Mouse (Mus musculus) heart, embryonic 13.5 days (tissue): ENCODE measurements around the gene Stmnd1. TPM values are rescaled to one million over a fixed set of nuclear protein-coding genes. Genes with fewer than 3 reads are reported as not detected.
"Not testable (repeated sequence)": the region's sequence is repeated elsewhere in the genome, so short reads cannot be mapped to it uniquely, and the experiment has no call there.

ENCODE experiments used
- ATAC-seq: fragments of 200-750 bp; cut with Nextera tagmentation; 2 replicates; pipeline ENCODE4 v1.8.0; 2017; ENCODE audit warnings: moderate TSS enrichment; ENCODE audit not compliant: insufficient number of reproducible peaks, low FRiP score, low TSS enrichment; ENCODE audit errors: extremely low read depth
- H3K27ac ChIP-seq: fragments of 300-500 bp; sonication (generic); replicated peaks from 2 replicates; pipeline ENCODE4 v1.5.1; 2015; ENCODE audit warnings: moderate library complexity, mild to moderate bottlenecking, inconsistent platforms
- H3K27me3 ChIP-seq: fragments of 300-500 bp; sonication (generic); replicated peaks from 2 replicates; pipeline ENCODE4 v1.6.1; 2015; ENCODE audit warnings: mild to moderate bottlenecking, inconsistent platforms
- H3K36me3 ChIP-seq: fragments of 300-500 bp; sonication (generic); 2 replicates; pipeline ENCODE4 v1.6.1; 2015; ENCODE audit warnings: mild to moderate bottlenecking, inconsistent platforms
- H3K4me1 ChIP-seq: fragments of 300-500 bp; sonication (generic); 2 replicates; pipeline ENCODE4 v1.6.1; 2015; ENCODE audit warnings: inconsistent platforms
- H3K4me2 ChIP-seq: fragments of 300-500 bp; sonication (generic); 2 replicates; pipeline ENCODE4 v1.6.1; 2015; ENCODE audit warnings: inconsistent platforms, mild to moderate bottlenecking, moderate library complexity
- H3K4me3 ChIP-seq: fragments of 300-500 bp; sonication (generic); 2 replicates; pipeline ENCODE4 v1.5.1; 2015; ENCODE audit warnings: moderate library complexity, mild to moderate bottlenecking, inconsistent platforms
- H3K9ac ChIP-seq: fragments of 300-500 bp; sonication (generic); 2 replicates; pipeline ENCODE4 v1.6.1; 2015; ENCODE audit warnings: inconsistent platforms, mild to moderate bottlenecking, moderate library complexity
- H3K9me3 ChIP-seq: fragments of 300-500 bp; sonication (generic); 2 replicates; pipeline ENCODE4 v1.6.1; 2016; ENCODE audit warnings: inconsistent platforms
- WGBS: fragments of 180-500 bp; shearing (Covaris S2); methylation state at CpG from one replicate; pipeline ENCODE4 v1.1.7; 2015; ENCODE audit warnings: mixed read lengths; 5-methylcytosine and 5-hydroxymethylcytosine counted together
- polyA plus RNA-seq: library from polyadenylated mRNA; unstranded; fragments of >200 nt; fragmentation: Nextera tagmentation; extraction: Ambion mirVana; gene quantifications from 2 replicates; pipeline ENCODE4 v1.2.1, GENCODE M21; 2015

The Stmnd1 gene
- 0.14 and 0.17 TPM in 2 replicates for polyA plus RNA-seq

DNA sequence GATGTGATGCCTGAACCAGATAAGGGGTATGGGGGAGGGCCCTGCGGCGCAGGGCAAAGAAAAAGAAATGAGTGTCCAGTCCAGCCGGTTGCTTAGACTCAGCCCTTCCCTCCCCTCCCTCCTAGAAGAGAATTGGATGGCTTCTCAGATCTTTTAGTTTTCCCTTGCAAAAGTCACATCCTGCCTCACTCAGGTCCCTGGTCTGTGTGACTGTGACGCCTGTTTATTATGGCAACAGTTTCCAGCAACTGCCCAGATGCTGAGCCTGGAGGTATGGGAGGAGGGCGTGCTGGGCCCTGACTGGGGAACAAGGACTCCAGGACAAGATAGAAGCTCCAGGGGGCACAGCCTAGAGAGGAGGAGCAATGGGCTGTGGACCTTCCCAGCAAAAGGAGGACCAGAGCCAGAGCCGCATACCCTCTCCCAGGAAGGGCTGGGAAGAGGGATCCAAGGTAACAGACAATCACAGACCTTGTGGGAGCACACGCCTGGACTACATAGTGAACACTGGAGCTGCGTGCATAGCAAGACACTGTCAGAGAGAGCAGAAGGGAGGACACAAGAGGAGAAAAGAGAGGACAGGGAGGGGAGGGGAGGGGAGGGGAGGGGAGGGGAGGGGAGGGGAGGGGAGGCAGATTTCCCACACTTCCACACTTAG, at the start of gene Stmnd1:
Stmnd1 (plus strand) TSS at position 269 of the 658 bp plus-strand sequence.
- Histone ChIP-seq H3K9ac (peak within 1 kb of the TSS; percentile 69), H3K4me2 (peak within 1 kb of the TSS; percentile 67), H3K27ac (peak within 1 kb of the TSS; percentile 26), H3K36me3 (no peaks in the 10 kb centered on the region), H3K27me3 (no peaks in the 10 kb centered on the region), H3K9me3 (no peaks in the 10 kb centered on the region), H3K4me1 (peaks cover 27% of the 10 kb centered on the region), H3K4me3 (peak within 1 kb of the TSS; percentile 41)
- ATAC-seq = no peak
- 7% methylated on average over 7 of the region's 8 CpGs for WGBS

DNA sequence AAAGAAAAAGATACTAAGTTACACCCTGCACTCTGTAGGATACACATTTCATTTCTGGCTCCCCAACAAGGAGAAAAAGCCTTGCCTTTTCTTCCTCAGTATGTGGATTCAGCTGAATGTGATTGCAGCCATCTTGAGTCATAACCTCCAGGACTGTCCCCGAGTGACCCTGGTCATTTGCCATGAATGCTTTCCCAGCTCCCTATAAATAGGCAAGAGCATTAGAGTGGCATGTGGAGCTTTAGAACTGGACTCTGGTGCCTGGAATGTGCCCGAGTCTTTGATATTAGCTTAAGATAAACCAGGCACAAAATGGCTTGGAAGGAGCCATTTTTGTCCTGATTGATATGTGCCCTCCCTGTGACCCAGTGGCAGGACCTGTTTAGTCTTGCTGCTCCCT, 46.6 kb upstream of the Stmnd1 start:
- no peak for ATAC-seq
- Histone ChIP-seq H3K4me1 (peaks cover 15% of the 10 kb centered on the region), H3K9ac (no peak overlapping the region), H3K9me3 (no peaks in the 10 kb centered on the region), H3K27ac (no peak overlapping the region), H3K27me3 (no peaks in the 10 kb centered on the region), H3K4me3 (no peak overlapping the region), H3K36me3 (no peaks in the 10 kb centered on the region), H3K4me2 (no peak overlapping the region)
- 33% methylated on average over 2 of the region's 2 CpGs for WGBS

DNA sequence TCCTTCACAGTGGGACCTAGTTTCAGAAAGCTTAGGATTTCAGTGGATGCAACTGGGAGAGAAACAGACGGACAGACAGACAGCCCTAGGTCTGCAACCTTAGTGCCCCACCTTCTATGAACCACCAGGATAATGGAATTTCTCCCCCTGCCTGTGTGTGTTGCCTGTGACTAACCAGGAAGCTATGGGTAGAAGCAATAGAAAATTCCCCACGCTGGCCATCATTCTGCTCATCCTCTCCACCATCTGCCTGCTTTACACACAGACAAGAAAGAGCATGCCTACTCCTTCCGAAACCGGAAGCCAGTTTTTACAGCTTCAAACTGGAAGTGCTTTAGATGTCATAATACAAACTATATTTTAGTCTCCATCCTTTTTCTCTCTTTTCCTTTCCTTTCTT, 46.0 kb upstream of the Stmnd1 start:
- WGBS = 73% methylated on average over 4 of the region's 4 CpGs

DNA sequence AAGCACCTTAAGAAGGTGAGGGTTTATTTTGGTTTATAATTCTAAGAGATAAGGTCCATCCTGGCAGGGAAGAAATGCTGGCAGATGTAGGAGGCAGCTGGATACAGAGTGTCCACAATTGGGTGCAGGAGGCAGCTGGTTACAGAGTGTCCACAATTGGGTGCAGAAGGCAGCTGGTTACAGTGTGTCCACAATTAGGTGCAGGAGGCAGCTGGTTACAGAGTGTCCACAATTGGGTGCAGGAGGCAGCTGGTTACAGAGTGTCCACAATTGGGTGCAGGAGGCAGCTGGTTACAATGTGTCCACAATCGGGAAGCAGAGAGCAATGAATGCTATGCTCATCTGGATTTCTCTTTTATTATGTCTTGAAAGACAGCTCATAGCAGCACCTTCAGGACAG, 44.8 kb upstream of the Stmnd1 start:
- not testable (repeated sequence) for H3K4me3 ChIP-seq, H3K36me3 ChIP-seq, H3K9me3 ChIP-seq, H3K27ac ChIP-seq, H3K4me2 ChIP-seq, H3K27me3 ChIP-seq, ATAC-seq, H3K9ac ChIP-seq
- 95% methylated on average over 1 of the region's 1 CpGs for WGBS
- H3K4me1 ChIP-seq = peaks cover 15% of the 10 kb centered on the region

More for the DNA sequence above, 46.0 kb upstream of the Stmnd1 start:
- Histone ChIP-seq H3K27me3 (no peaks in the 10 kb centered on the region), H3K9me3 (no peaks in the 10 kb centered on the region), H3K9ac (no peak overlapping the region), H3K4me1 (peaks cover 15% of the 10 kb centered on the region), H3K36me3 (no peaks in the 10 kb centered on the region), H3K27ac (no peak overlapping the region), H3K4me3 (no peak overlapping the region), H3K4me2 (no peak overlapping the region)
- ATAC-seq = no peak

DNA sequence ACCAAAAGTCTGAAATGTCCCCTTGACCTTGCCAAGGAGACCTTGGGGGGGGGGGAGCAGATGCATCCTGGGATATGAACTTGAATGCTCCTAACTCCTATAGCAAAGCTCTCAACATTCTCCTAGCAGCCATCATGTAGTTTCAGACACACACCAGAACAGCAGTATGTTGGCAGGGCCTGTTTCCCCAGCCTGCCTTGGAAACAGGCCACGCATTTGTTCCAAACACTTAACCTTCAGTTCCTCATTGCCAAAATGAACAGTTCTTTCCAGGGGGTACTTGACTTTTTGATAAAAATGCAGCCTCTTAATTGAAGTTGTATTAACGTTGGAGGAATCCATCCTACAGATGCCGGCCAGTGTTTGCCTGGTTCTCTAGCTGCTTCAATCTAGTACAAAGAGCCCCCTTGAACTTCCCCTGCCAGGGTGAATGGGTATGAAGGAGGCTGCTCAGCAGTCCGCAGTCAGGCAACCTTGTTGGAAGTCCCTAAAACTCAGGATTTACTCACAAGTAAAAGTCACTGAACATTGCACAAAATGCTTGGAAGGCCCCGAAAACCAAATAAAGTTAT, 41.9 kb upstream of the Stmnd1 start:
- H3K27ac ChIP-seq = peak overlapping the region; percentile 36; the same call in 1 of the 2 replicates
- no peak for ATAC-seq

DNA sequence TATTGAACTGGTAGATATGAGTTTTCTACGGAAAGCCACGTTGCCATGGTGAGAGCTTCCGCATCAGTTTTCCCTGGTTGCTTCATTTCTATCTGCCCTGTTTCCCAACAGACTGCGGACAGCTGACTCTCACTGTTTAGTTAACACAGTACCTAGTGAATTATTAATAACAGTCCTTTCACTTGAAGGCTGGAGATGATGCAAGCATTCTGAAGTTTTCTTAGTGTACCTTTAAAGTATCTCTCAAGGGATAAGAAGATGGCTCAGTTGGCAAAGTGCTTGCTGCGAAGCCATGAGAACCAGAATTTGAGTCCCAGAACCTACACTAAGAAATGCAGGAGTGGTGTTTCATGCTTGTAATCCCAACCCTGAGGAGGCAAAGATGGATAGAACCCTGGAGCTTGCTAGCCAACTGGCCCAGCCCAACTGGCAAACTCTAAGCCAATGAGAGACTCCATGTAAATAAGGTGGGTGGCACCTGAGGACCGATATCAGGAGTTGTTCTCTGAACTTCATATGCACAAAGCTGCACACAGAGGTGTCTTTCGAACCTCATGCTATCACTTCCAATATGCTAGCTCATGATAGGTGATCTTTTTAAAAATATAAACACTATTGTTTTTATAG, 35.7 kb upstream of the Stmnd1 start:
- H3K9ac ChIP-seq = no peak overlapping the region
- H3K4me1 ChIP-seq = no peaks in the 10 kb centered on the region
- no peaks in the 10 kb centered on the region for H3K9me3 ChIP-seq
- no peak overlapping the region for H3K27ac ChIP-seq
- H3K27me3 ChIP-seq = no peaks in the 10 kb centered on the region
- no peak overlapping the region for H3K4me3 ChIP-seq
- no peaks in the 10 kb centered on the region for H3K36me3 ChIP-seq
- H3K4me2 ChIP-seq = no peak overlapping the region
- no peak for ATAC-seq
- WGBS = 72% methylated on average over 7 of the region's 7 CpGs

More for the DNA sequence above, 41.9 kb upstream of the Stmnd1 start:
- Histone ChIP-seq H3K4me2 (no peak overlapping the region), H3K4me3 (no peak overlapping the region), H3K4me1 (peaks cover 15% of the 10 kb centered on the region), H3K27me3 (no peaks in the 10 kb centered on the region), H3K36me3 (no peaks in the 10 kb centered on the region), H3K9ac (no peak overlapping the region), H3K9me3 (no peaks in the 10 kb centered on the region)
- 50% methylated on average over 5 of the region's 5 CpGs for WGBS

DNA sequence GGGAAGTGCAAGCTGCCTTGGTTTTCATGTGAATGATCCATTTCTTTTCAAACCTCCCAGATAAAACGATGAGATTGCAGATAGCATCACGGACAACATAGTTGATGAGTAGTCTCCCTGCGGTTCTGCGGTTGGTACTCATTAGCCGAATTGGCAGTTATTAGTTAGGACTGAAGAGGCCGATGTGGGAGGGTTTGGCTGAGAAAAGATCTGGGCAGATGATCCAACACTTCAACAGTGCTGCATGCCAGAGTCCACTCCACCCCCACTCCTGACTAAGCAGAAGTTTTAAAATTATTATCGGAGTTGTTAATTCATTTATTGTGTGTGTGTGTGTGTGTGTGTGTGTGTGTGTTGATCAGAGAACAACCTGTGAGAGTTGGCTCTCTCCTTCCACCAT, 34.7 kb upstream of the Stmnd1 start:
- no peaks in the 10 kb centered on the region for H3K27me3 ChIP-seq
- H3K4me2 ChIP-seq = no peak overlapping the region
- no peak overlapping the region for H3K9ac ChIP-seq
- no peaks in the 10 kb centered on the region for H3K36me3 ChIP-seq
- whole genome bisulfite sequencing = 81% methylated on average over 7 of the region's 7 CpGs
- H3K4me3 ChIP-seq = no peak overlapping the region
- ATAC-seq = no peak
- H3K27ac ChIP-seq = no peak overlapping the region
- H3K9me3 ChIP-seq = no peaks in the 10 kb centered on the region
- no peaks in the 10 kb centered on the region for H3K4me1 ChIP-seq

DNA sequence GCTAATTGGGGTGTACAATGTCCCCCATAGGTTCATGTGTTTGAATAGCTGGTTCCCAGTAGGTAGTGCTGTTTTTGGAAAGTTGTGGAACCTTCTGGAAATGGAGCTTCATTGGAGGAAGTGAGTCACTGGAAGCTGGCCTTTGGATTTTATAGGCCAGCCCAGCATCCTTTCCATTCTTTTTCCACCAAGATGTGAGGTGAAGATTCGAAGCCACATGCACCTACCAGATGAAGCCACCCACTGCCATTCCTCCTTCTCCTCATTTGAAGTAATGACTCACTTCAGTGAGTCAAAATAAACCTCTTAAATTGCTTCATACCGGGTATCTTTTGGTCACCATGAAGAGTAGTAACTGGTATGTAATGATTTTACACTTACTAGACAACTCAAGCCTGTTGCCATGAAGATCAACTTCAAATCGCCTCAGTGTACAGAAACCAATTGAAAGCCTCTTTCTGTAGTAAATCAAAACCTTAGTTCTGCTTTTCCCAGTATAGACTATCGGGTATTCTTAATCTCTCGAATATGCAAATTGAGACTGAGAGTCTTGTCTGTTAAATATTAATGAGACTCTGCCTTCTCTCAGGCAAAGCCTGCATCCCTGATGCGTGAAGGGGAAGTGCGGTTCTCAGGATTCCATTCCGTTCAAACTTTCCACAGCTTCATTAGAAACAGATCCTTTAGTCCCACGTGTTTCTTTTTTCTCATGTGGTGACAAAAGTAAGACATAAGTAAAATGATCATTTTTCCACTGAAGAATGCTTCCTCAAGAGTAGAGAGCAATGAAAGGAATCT, 31.9 kb upstream of the Stmnd1 start:
- 75% methylated on average over 9 of the region's 9 CpGs for WGBS
- Histone ChIP-seq H3K4me1 (no peaks in the 10 kb centered on the region), H3K9ac (no peak overlapping the region), H3K27me3 (no peaks in the 10 kb centered on the region), H3K4me3 (no peak overlapping the region), H3K36me3 (no peaks in the 10 kb centered on the region), H3K4me2 (no peak overlapping the region), H3K9me3 (no peaks in the 10 kb centered on the region), H3K27ac (no peak overlapping the region)
- ATAC-seq = no peak

DNA sequence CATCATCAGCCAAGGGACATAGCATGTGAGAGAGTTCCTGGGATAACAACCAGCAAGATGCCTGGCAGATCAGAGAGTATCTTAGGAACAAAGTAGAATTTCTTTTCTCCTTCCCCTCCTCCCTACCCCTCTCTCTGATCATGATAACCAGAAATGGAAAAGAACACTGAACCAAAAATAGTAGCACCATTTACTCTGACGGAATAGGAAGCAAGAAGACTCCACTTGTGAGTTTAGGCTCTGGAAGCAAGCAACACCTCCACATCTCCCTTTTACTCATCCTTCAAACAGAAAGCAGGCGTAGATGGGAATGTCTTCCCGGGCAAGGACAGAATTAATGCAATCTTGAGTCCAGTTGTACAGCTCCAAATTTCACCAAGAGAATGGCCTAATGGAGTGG, 19.8 kb upstream of the Stmnd1 start:
- peaks cover 12% of the 10 kb centered on the region for H3K4me1 ChIP-seq
- no peaks in the 10 kb centered on the region for H3K36me3 ChIP-seq

DNA sequence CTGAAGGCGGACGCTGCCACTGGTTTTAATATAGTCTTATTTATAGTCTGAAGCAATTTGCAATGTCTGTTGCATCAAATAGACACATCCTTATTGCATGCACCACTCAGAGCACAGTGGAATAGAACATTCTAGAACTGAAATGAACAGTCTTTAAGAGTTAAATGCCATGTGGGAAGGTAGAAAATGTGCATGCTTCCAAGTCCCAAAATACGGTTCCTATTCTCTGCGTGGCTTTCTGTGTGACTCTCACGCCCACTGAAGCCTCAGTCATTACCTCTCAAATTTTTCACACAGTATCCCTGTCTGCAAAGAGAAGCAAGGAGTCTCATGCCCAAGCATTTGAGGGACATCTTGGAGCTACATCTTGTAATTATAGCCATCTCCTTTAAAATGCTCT, 19.4 kb upstream of the Stmnd1 start:
- no peaks in the 10 kb centered on the region for H3K27me3 ChIP-seq
- no peak overlapping the region for H3K27ac ChIP-seq
- no peak for ATAC-seq
- no peak overlapping the region for H3K9ac ChIP-seq
- peaks cover 12% of the 10 kb centered on the region for H3K4me1 ChIP-seq
- 87% methylated on average over 5 of the region's 5 CpGs for WGBS
- H3K4me3 ChIP-seq = no peak overlapping the region
- H3K36me3 ChIP-seq = no peaks in the 10 kb centered on the region
- H3K9me3 ChIP-seq = no peaks in the 10 kb centered on the region
- H3K4me2 ChIP-seq = no peak overlapping the region

More for the DNA sequence above, 19.8 kb upstream of the Stmnd1 start:
- WGBS = 48% methylated on average over 3 of the region's 3 CpGs
- Histone ChIP-seq H3K9me3 (no peaks in the 10 kb centered on the region), H3K4me3 (no peak overlapping the region), H3K4me2 (no peak overlapping the region), H3K9ac (no peak overlapping the region), H3K27me3 (no peaks in the 10 kb centered on the region), H3K27ac (no peak overlapping the region)
- ATAC-seq = no peak

DNA sequence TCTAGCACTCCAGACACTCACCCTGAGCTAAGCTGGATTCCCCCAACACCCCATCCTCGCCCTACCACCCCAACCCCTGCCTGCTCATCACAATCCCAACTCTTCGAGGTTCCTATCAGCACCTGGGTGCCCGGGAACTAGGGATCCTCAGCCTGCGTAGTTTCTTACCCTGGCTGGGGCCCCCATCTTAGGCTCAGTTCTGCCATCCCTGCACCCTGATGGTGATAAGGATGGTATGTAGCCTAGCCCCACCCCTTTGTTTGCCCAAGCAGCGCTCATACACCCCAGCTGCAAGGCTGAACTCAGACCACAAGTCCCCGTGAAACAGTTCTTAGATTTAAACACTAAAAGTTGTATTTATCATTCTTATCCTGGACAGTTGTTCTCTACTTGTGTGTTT, 17.9 kb upstream of the Stmnd1 start:
- no peak for ATAC-seq
- no peak overlapping the region for H3K9ac ChIP-seq
- H3K4me1 ChIP-seq = peaks cover 12% of the 10 kb centered on the region
- H3K9me3 ChIP-seq = no peaks in the 10 kb centered on the region
- H3K4me3 ChIP-seq = no peak overlapping the region
- no peak overlapping the region for H3K4me2 ChIP-seq
- H3K27ac ChIP-seq = no peak overlapping the region
- WGBS = 38% methylated on average over 6 of the region's 6 CpGs
- H3K27me3 ChIP-seq = no peaks in the 10 kb centered on the region
- no peaks in the 10 kb centered on the region for H3K36me3 ChIP-seq
